Mouse (Mus musculus): ENCODE data around the gene Srarp. TPM values are rescaled to one million over a fixed set of nuclear protein-coding genes. Genes with fewer than 3 reads are reported as not detected.

The Srarp gene
- polyA plus RNA-seq, 1 experiment from 2014 or later: not detected

DNA sequence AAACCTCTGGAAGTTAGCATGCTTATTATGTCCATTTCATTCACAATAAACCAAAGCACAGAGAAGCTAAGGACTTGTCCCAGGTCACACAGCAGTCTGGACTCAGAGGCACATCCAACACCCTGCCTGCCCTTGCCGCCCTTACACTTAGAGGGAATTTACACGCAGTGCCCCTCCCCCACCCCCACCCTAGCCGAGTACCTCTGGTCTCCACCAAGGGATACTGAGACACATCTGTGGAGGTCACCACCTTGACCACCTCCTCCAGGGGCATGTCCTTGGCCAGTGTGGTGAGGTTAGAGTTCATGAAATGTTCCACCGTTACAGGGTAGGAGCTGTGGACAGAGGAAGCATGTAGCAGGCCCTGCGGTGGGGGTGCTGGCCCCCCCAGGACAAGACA, 48.0 kb downstream of the Srarp start:
- WGBS: 65% methylated on average over 5 of the region's 5 CpGs
- no peaks in the 10 kb centered on the region for H3K9me3 ChIP-seq (replicated peaks)
- H3K27ac ChIP-seq: peak overlapping the region; percentile 66
- no peaks in the 10 kb centered on the region for H3K36me3 ChIP-seq
- no peak for DNase-seq (ENCODE audit: low spot score)
- H3K27me3 ChIP-seq (ENCODE audit: low read depth, poor library complexity, severe bottlenecking): peaks cover 36% of the 10 kb centered on the region
- H3K4me3 ChIP-seq: no peak overlapping the region
- H3K4me1 ChIP-seq: peaks cover 28% of the 10 kb centered on the region

DNA sequence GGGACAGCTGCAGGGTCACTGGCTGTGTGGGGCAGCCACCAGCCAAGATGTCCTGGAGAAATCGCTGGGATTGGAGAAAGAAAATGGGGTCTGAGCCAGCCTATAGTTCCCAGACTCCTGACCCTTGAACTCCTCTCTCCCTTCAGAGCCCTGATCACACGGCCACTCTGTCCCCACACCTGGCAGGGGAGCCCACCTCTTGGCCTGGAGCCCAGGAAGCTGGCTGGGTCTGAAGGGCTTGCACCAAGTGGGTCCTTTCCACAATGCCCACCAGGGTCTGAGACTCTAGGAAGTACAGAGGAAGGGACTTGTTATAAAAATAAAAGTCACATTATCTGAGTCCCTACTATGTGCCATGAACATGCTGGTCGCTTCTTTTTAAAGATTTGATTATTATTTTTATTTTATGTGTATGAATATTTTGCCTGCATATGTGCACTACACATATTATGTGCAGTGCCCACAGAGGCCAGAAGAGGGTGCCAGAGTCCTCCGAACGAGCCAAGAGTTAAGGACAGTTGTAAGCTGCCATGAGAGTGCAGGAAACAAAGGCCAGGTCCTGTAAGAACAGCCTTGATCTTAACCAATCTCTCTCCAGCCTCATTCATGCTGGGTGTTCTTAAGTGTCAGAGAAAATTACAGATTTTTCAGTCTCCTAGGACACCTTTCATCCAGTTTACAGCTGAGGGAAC, 48.7 kb downstream of the Srarp start:
- Histone ChIP-seq H3K4me1 (peaks cover 35% of the 10 kb centered on the region), H3K27me3 (ENCODE audit: low read depth, poor library complexity, severe bottlenecking) (peaks cover 37% of the 10 kb centered on the region), H3K36me3 (no peaks in the 10 kb centered on the region), H3K4me3 (no peak overlapping the region), H3K9me3 (replicated peaks) (no peaks in the 10 kb centered on the region), H3K27ac (peak overlapping the region; percentile 66)
- DNase-seq (ENCODE audit: low spot score): peak; percentile 82
- WGBS: 24% methylated on average over 5 of the region's 5 CpGs

DNA sequence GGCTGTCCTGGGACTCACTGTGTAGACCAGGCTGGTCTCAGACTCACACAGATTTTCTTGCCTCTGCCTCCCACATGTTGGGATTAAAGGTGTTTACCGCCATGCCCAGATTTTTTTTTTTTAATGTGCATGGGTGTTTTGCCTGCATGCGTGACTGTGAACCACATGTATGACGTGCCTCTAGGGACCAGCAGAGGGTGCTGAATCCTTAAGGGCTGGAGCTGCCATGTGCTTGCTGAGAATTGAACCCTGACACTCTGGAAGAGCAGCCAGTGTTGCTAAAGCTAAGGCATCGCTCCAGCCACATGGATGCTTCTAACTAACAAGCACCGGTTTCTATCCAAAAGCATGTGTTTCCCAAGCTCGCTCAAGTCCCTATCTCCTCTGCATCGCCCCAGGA, 49.8 kb downstream of the Srarp start:
- H3K4me1 ChIP-seq: peaks cover 39% of the 10 kb centered on the region
- H3K27me3 ChIP-seq (ENCODE audit: low read depth, poor library complexity, severe bottlenecking): peaks cover 43% of the 10 kb centered on the region
- DNase-seq (ENCODE audit: low spot score): no peak
- H3K4me3 ChIP-seq: no peak overlapping the region
- 75% methylated on average over 7 of the region's 7 CpGs for WGBS
- no peaks in the 10 kb centered on the region for H3K36me3 ChIP-seq
- no peak overlapping the region for H3K27ac ChIP-seq
- H3K9me3 ChIP-seq (replicated peaks): no peaks in the 10 kb centered on the region

DNA sequence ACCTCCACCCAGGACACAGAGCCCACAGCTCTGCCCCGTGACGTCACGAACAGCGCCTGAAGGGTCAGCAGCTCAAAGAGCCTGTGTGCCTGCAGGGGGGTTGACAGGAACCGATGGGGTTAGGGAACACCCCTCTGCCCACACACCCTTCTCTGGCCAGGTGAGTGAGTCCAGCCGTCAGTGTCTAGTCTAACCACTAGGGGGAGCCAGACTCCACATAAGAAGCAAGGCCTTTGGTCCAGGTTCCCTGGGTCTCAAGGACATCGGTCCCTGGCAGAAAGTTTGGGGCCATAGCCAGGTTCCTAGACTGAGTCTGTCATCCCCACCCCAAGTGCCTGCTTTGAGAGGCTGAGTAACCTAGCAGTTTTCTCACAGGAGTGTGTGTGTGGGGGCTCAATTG, 50.6 kb downstream of the Srarp start:
- H3K9me3 ChIP-seq (replicated peaks): no peaks in the 10 kb centered on the region
- H3K27ac ChIP-seq: no peak overlapping the region
- WGBS: 1% methylated on average over 7 of the region's 7 CpGs
- H3K4me3 ChIP-seq: 0 out of 2 replicates have a peak overlapping the region, but pooled peaks have one; percentile 11
- H3K4me1 ChIP-seq: peaks cover 39% of the 10 kb centered on the region
- DNase-seq (ENCODE audit: low spot score): peak; percentile 75
- peaks cover 51% of the 10 kb centered on the region for H3K27me3 ChIP-seq (ENCODE audit: low read depth, poor library complexity, severe bottlenecking)
- H3K36me3 ChIP-seq: no peaks in the 10 kb centered on the region

Other genes with a start within 250 kb of the Srarp start
- gene Rsg1, start 222.1 kb downstream of the Srarp start, polyA plus RNA-seq (2016; fragmentation: Nextera tagmentation; extraction: Ambion mirVana): 5.8 and 8.4 TPM in 2 replicates
- 3.7 and 4.7 TPM in 2 replicates for gene Arhgef19, start 196.6 kb downstream of the Srarp start, polyA plus RNA-seq (2016; fragmentation: Nextera tagmentation; extraction: Ambion mirVana)
- gene Epha2, start 134.9 kb downstream of the Srarp start, polyA plus RNA-seq (2016; fragmentation: Nextera tagmentation; extraction: Ambion mirVana): 4.6 and 5.6 TPM in 2 replicates
- gene Fam131c, start 67.9 kb downstream of the Srarp start, polyA plus RNA-seq (2016; fragmentation: Nextera tagmentation; extraction: Ambion mirVana): 0.14 and 0.29 TPM in 2 replicates
- 0.13 and 0.19 TPM in 2 replicates for gene Clcnka, start 37.4 kb downstream of the Srarp start, polyA plus RNA-seq (2016; fragmentation: Nextera tagmentation; extraction: Ambion mirVana)
- not detected in 2 replicates for gene Clcnkb, start 20.1 kb downstream of the Srarp start, polyA plus RNA-seq (2016; fragmentation: Nextera tagmentation; extraction: Ambion mirVana)
- 0.05 and 0.06 TPM in 2 replicates for gene Hspb7, start 15.3 kb downstream of the Srarp start, polyA plus RNA-seq (2016; fragmentation: Nextera tagmentation; extraction: Ambion mirVana)
- 60.6 and 66.5 TPM in 2 replicates for gene Zbtb17, start 8.5 kb upstream of the Srarp start, polyA plus RNA-seq (2016; fragmentation: Nextera tagmentation; extraction: Ambion mirVana)
- 11.5 TPM in 2 replicates for gene Spen, start 102.5 kb upstream of the Srarp start, polyA plus RNA-seq (2016; fragmentation: Nextera tagmentation; extraction: Ambion mirVana)
- 58.6 and 77.7 TPM in 2 replicates for gene Fblim1, start 170.0 kb upstream of the Srarp start, polyA plus RNA-seq (2016; fragmentation: Nextera tagmentation; extraction: Ambion mirVana)
- 1.1 and 1.6 TPM in 2 replicates for gene Tmem82, start 182.5 kb upstream of the Srarp start, polyA plus RNA-seq (2016; fragmentation: Nextera tagmentation; extraction: Ambion mirVana)
- gene Slc25a34, start 187.7 kb upstream of the Srarp start, polyA plus RNA-seq (2016; fragmentation: Nextera tagmentation; extraction: Ambion mirVana): 0.05 TPM in 1 of 2 replicates, not detected in the other
- gene Plekhm2, start 228.8 kb upstream of the Srarp start, polyA plus RNA-seq (2016; fragmentation: Nextera tagmentation; extraction: Ambion mirVana): 5.0 and 5.6 TPM in 2 replicates
- 1.3 and 3.0 TPM in 2 replicates for gene Rsc1a1, start 249.5 kb upstream of the Srarp start, polyA plus RNA-seq (2016; fragmentation: Nextera tagmentation; extraction: Ambion mirVana)